Mouse (Mus musculus) brown adipose tissue, adult 24 weeks (tissue): ENCODE data around the gene Spcs2. TPM values are rescaled to one million over a fixed set of nuclear protein-coding genes. Genes with fewer than 3 reads are reported as not detected.
"Not testable (repeated sequence)": the region's sequence is repeated elsewhere in the genome, so short reads cannot be mapped to it uniquely, and the experiment has no call there.

Source experiments
- H3K27ac ChIP-seq: fragments of 200-500 bp; replicated peaks from 2 replicates; pipeline ENCODE4 v1.5.1; 2012; ENCODE audit warnings: low read depth, mild to moderate bottlenecking, low read length
- H3K4me1 ChIP-seq: fragments of 200-500 bp; 2 replicates; pipeline ENCODE4 v1.6.1; 2012; ENCODE audit warnings: low read length, mixed read lengths; ENCODE audit not compliant: control insufficient read depth, insufficient read depth, insufficient read length
- H3K4me3 ChIP-seq: fragments of 200-500 bp; 2 replicates; pipeline ENCODE4 v1.5.1; 2012; ENCODE audit warnings: low read depth, mild to moderate bottlenecking, low read length, moderate library complexity; ENCODE audit not compliant: insufficient read depth
- polyA plus RNA-seq: library from polyadenylated mRNA; stranded (reverse); fragments of >200 nt; gene quantifications from 2 replicates; pipeline ENCODE4 v1.2.4, GENCODE M21; 2012; ENCODE audit not compliant: missing spikeins, insufficient read depth, insufficient read length

Spcs2 gene
- polyA plus RNA-seq, 1 experiment = 50.0 TPM

GRCm38 (mm10) chr7:99821953-99822352, 41.3 kb downstream of the Spcs2 start:
- H3K4me3 ChIP-seq = no peak overlapping the region
- no peak overlapping the region for H3K27ac ChIP-seq
- peaks cover 2% of the 10 kb centered on the region; the same call in 1 of the 2 replicates for H3K4me1 ChIP-seq

- H3K4me3 ChIP-seq = 0 out of 2 replicates have a peak overlapping the region, but pooled peaks have one; percentile 18
- not testable (repeated sequence) for H3K27ac ChIP-seq, H3K4me1 ChIP-seq
Observed at GRCm38 (mm10) chr7:99818181-99818725, 45.0 kb downstream of the Spcs2 start.

GRCm38 (mm10) chr7:99813394-99813793, 49.9 kb downstream of the Spcs2 start:
- Histone ChIP-seq H3K27ac (no peak overlapping the region), H3K4me3 (no peak overlapping the region), H3K4me1 (no peaks in the 10 kb centered on the region)

- H3K4me1 ChIP-seq = no peaks in the 10 kb centered on the region
- no peak overlapping the region for H3K4me3 ChIP-seq
- no peak overlapping the region for H3K27ac ChIP-seq
Observed at GRCm38 (mm10) chr7:99811661-99812060, 51.6 kb downstream of the Spcs2 start.

- Histone ChIP-seq H3K4me1 (no peaks in the 10 kb centered on the region), H3K4me3 (no peak overlapping the region), H3K27ac (no peak overlapping the region)
Observed at GRCm38 (mm10) chr7:99810814-99811213, 52.4 kb downstream of the Spcs2 start.

GRCm38 (mm10) chr7:99807043-99807442, 56.2 kb downstream of the Spcs2 start:
- H3K27ac ChIP-seq, H3K4me1 ChIP-seq, H3K4me3 ChIP-seq: not testable (repeated sequence)

- no peaks in the 10 kb centered on the region for H3K4me1 ChIP-seq
- no peak overlapping the region for H3K27ac ChIP-seq
- H3K4me3 ChIP-seq = no peak overlapping the region
Observed at GRCm38 (mm10) chr7:99805340-99805739, 57.9 kb downstream of the Spcs2 start.

- not testable (repeated sequence) for H3K4me3 ChIP-seq, H3K4me1 ChIP-seq, H3K27ac ChIP-seq
Observed at GRCm38 (mm10) chr7:99804033-99804432, 59.2 kb downstream of the Spcs2 start.

- Histone ChIP-seq H3K4me3 (no peak overlapping the region), H3K27ac (no peak overlapping the region), H3K4me1 (no peaks in the 10 kb centered on the region)
Observed at GRCm38 (mm10) chr7:99803535-99803934, 59.7 kb downstream of the Spcs2 start.

GRCm38 (mm10) chr7:99799118-99799517, 64.1 kb downstream of the Spcs2 start:
- H3K4me1 ChIP-seq = no peaks in the 10 kb centered on the region

GRCm38 (mm10) chr7:99797911-99798647, 65.2 kb downstream of the Spcs2 start:
- no peak overlapping the region for H3K27ac ChIP-seq
- no peak overlapping the region for H3K4me3 ChIP-seq
- no peaks in the 10 kb centered on the region for H3K4me1 ChIP-seq

More at GRCm38 (mm10) chr7:99799118-99799517, 64.1 kb downstream of the Spcs2 start:
- no peak overlapping the region for H3K27ac ChIP-seq
- H3K4me3 ChIP-seq = no peak overlapping the region

GRCm38 (mm10) chr7:99797261-99797660, 66.0 kb downstream of the Spcs2 start:
- no peak overlapping the region for H3K4me3 ChIP-seq
- no peak overlapping the region for H3K27ac ChIP-seq
- H3K4me1 ChIP-seq = no peaks in the 10 kb centered on the region

GRCm38 (mm10) chr7:99796471-99796870, 66.8 kb downstream of the Spcs2 start:
- no peak overlapping the region for H3K4me3 ChIP-seq
- no peaks in the 10 kb centered on the region for H3K4me1 ChIP-seq
- no peak overlapping the region for H3K27ac ChIP-seq

- Histone ChIP-seq H3K27ac (no peak overlapping the region), H3K4me1 (no peaks in the 10 kb centered on the region), H3K4me3 (no peak overlapping the region)
Observed at GRCm38 (mm10) chr7:99795192-99795981, 67.9 kb downstream of the Spcs2 start.

GRCm38 (mm10) chr7:99794096-99794495, 69.2 kb downstream of the Spcs2 start:
- Histone ChIP-seq H3K4me1 (no peaks in the 10 kb centered on the region), H3K4me3 (no peak overlapping the region), H3K27ac (no peak overlapping the region)
